In genomic region chr5:117415011-117415912, GRCm38 (mm10) we compare ENCODE assay signal across 10 mouse cellular contexts. TPM values are rescaled to one million over a fixed set of nuclear protein-coding genes. Genes with fewer than 3 reads are reported as not detected.
DNase-seq lines count a peak whose midpoint lies in the region; ATAC-seq and TF ChIP-seq lines count a peak whose summit lies in the region.
"Had no signal": no experiment of that assay in that cellular context is flagged by ENCODE, and none has a peak within 500 bp of the region (broad histone marks: within the 10 kb centered on the region; RNA-seq: fewer than 3 reads in every experiment).

No protein-coding gene starts in this region.

- peak; percentile 7; the same call in 1 of the 2 replicates for TF ChIP-seq CTCF in liver, embryonic 14.5 days (IDR thresholded peaks at IDR 0.05; ENCODE audit: low read depth)
- no peak for TF ChIP-seq CTCF in liver, postnatal 0 days (IDR thresholded peaks at IDR 0.05; ENCODE audit: low read depth)

- H3K27ac ChIP-seq in liver, embryonic 14.5 days: no peak overlapping the region
- H3K27ac ChIP-seq in liver, postnatal 0 days (ENCODE audit: low read depth): no peak overlapping the region
- H3K27ac ChIP-seq in embryonic facial prominence, embryonic 10.5 days (replicated peaks): no peak overlapping the region
- peak overlapping the region; percentile 99 for H3K27ac ChIP-seq in hindbrain, embryonic 16.5 days (ENCODE audit: low read depth, low read length)
- H3K27ac ChIP-seq: liver, embryonic 13.5 days had no signal

- H3K9ac ChIP-seq in liver, embryonic 14.5 days (replicated peaks): no peak overlapping the region
- H3K9ac ChIP-seq in liver, postnatal 0 days (replicated peaks): no peak overlapping the region
- H3K9ac ChIP-seq in hindbrain, embryonic 16.5 days (ENCODE audit: low read depth, low read length): peak overlapping the region; percentile 93
- H3K9ac ChIP-seq: liver, embryonic 13.5 days had no signal

- ATAC-seq in liver, embryonic 14.5 days (ENCODE audit: insufficient read depth): no peak
- no peak for ATAC-seq in liver, postnatal 0 days
- peak; percentile 3; the same call in 1 of the 2 replicates for ATAC-seq in hindbrain, embryonic 16.5 days

- DNase-seq in liver, embryonic 14.5 days (ENCODE audit: low read depth in 3 of 3, low spot score in 3 of 3): no peak
- DNase-seq in liver, postnatal 0 days: no peak
- DNase-seq in embryonic facial prominence, embryonic 10.5 days (ENCODE audit: low spot score): no peak
- peak; percentile 16 for DNase-seq in right cerebral cortex, postnatal 25 days
- no peak for DNase-seq in thymus, postnatal 10 days (ENCODE audit: low spot score in 2 of 2)
- DNase-seq in spleen, postnatal 14 days (ENCODE audit: low spot score in 2 of 2): no peak
- DNase-seq: embryo, embryonic 11 days; liver, embryonic 13.5 days had no signal

- peaks cover 46% of the 10 kb centered on the region for H3K27me3 ChIP-seq in liver, embryonic 14.5 days (ENCODE audit: control insufficient read depth, insufficient read depth, low read length)
- H3K27me3 ChIP-seq in liver, postnatal 0 days (ENCODE audit: insufficient read depth, low read length): peaks cover 49% of the 10 kb centered on the region
- peaks cover 78% of the 10 kb centered on the region for H3K27me3 ChIP-seq in embryonic facial prominence, embryonic 10.5 days (replicated peaks; ENCODE audit: low read depth, poor library complexity, severe bottlenecking)
- no peaks in the 10 kb centered on the region for H3K27me3 ChIP-seq in hindbrain, embryonic 16.5 days (replicated peaks; ENCODE audit: control insufficient read depth, insufficient read depth, low read length)

- no peaks in the 10 kb centered on the region for H3K36me3 ChIP-seq in liver, embryonic 14.5 days (replicated peaks; ENCODE audit: control insufficient read depth, insufficient read depth, low read depth)
- H3K36me3 ChIP-seq in liver, postnatal 0 days (replicated peaks; ENCODE audit: insufficient read depth, low read length): no peaks in the 10 kb centered on the region
- H3K36me3 ChIP-seq in embryonic facial prominence, embryonic 10.5 days (replicated peaks): no peaks in the 10 kb centered on the region
- H3K36me3 ChIP-seq in hindbrain, embryonic 16.5 days (ENCODE audit: control insufficient read depth, insufficient read depth, low read length): no peaks in the 10 kb centered on the region
- H3K36me3 ChIP-seq: liver, embryonic 13.5 days had no signal

- no peak overlapping the region for H3K4me2 ChIP-seq in liver, embryonic 14.5 days (ENCODE audit: low read depth)
- H3K4me2 ChIP-seq in liver, postnatal 0 days (ENCODE audit: low read depth, low read length): no peak overlapping the region
- H3K4me2 ChIP-seq in hindbrain, embryonic 16.5 days (ENCODE audit: low read length): peak overlapping the region; percentile 74

- no peak overlapping the region for H3K4me3 ChIP-seq in liver, embryonic 14.5 days (ENCODE audit: insufficient read depth in 1 of 2, low read depth in 2 of 2, low read length in 2 of 2)
- H3K4me3 ChIP-seq in liver, postnatal 0 days (ENCODE audit: low read depth, low read length): no peak overlapping the region
- peak overlapping the region; percentile 80 for H3K4me3 ChIP-seq in embryonic facial prominence, embryonic 10.5 days
- H3K4me3 ChIP-seq in hindbrain, embryonic 16.5 days (ENCODE audit: low read length): peak overlapping the region; percentile 68

- no peak for TF ChIP-seq EP300 in liver, embryonic 14.5 days (IDR thresholded peaks at IDR 0.05; ENCODE audit: low read depth)
- no peak for TF ChIP-seq EP300 in liver, postnatal 0 days (IDR thresholded peaks at IDR 0.05; ENCODE audit: low read depth)

- no peaks in the 10 kb centered on the region for H3K4me1 ChIP-seq in liver, embryonic 14.5 days (replicated peaks; ENCODE audit: control insufficient read depth in 2 of 2, insufficient read depth in 2 of 2, low read length in 1 of 2)
- peaks cover 4% of the 10 kb centered on the region; the same call in 1 of the 2 replicates for H3K4me1 ChIP-seq in liver, postnatal 0 days (ENCODE audit: insufficient read depth)
- H3K4me1 ChIP-seq in embryonic facial prominence, embryonic 10.5 days: peaks cover 22% of the 10 kb centered on the region
- peaks cover 11% of the 10 kb centered on the region for H3K4me1 ChIP-seq in hindbrain, embryonic 16.5 days (ENCODE audit: control insufficient read depth, insufficient read depth, low read depth, low read length)

- H3K9me3 ChIP-seq in liver, embryonic 14.5 days (ENCODE audit: control insufficient read depth, low read length): no peaks in the 10 kb centered on the region
- no peaks in the 10 kb centered on the region for H3K9me3 ChIP-seq in liver, postnatal 0 days (ENCODE audit: low read length)
- H3K9me3 ChIP-seq in embryonic facial prominence, embryonic 10.5 days: no peaks in the 10 kb centered on the region
- no peaks in the 10 kb centered on the region for H3K9me3 ChIP-seq in hindbrain, embryonic 16.5 days (ENCODE audit: control insufficient read depth, low read length)
- H3K9me3 ChIP-seq: liver, embryonic 13.5 days had no signal

- WGBS in liver, embryonic 14.5 days (ENCODE audit: insufficient replicate concordance): 30% methylated on average over 19 of the region's 19 CpGs
- WGBS in liver, postnatal 0 days (ENCODE audit: insufficient replicate concordance): 37% methylated on average over 18 of the region's 19 CpGs
- 27% methylated on average over 19 of the region's 19 CpGs for WGBS in embryonic facial prominence, embryonic 10.5 days
- WGBS in hindbrain, embryonic 16.5 days: 16% methylated on average over 19 of the region's 19 CpGs

RNA-seq across cellular contexts. Expression of gene Ksr2, which starts 1.5 kb away (rescaled TPM):
- polyA plus RNA-seq in liver, embryonic 14.5 days (2012; rRNA removed): 0.01 and 0.02 TPM in 2 replicates
- 0.04 TPM in 1 of 2 replicates, not detected in the other for polyA plus RNA-seq in liver, embryonic 14.5 days (2014; fragmentation: Nextera tagmentation; extraction: Ambion mirVana)
- 0.08 and 0.09 TPM in 2 replicates for polyA plus RNA-seq in liver, postnatal 0 days (2015; fragmentation: Nextera tagmentation; extraction: Ambion mirVana)
- 0.24 and 0.32 TPM in 2 replicates for polyA plus RNA-seq in embryonic facial prominence, embryonic 10.5 days (2016; fragmentation: Nextera tagmentation; extraction: Ambion mirVana)
- 6.0 and 6.3 TPM in 2 replicates for polyA plus RNA-seq in hindbrain, embryonic 16.5 days (2015; fragmentation: Nextera tagmentation; extraction: Ambion mirVana)
- polyA plus RNA-seq: heart, postnatal 0 days had no signal

RNA-seq across cellular contexts. Expression of gene Rfc5, which starts 26.4 kb away (rescaled TPM):
- 17.8 and 24.1 TPM in 2 replicates for polyA plus RNA-seq in liver, embryonic 14.5 days (2012; rRNA removed)
- 52.2 and 58.0 TPM in 2 replicates for polyA plus RNA-seq in liver, embryonic 14.5 days (2014; fragmentation: Nextera tagmentation; extraction: Ambion mirVana)
- 18.8 and 23.9 TPM in 2 replicates for polyA plus RNA-seq in liver, postnatal 0 days (2015; fragmentation: Nextera tagmentation; extraction: Ambion mirVana)
- 135 TPM in 2 replicates for polyA plus RNA-seq in embryonic facial prominence, embryonic 10.5 days (2016; fragmentation: Nextera tagmentation; extraction: Ambion mirVana)
- polyA plus RNA-seq in hindbrain, embryonic 16.5 days (2015; fragmentation: Nextera tagmentation; extraction: Ambion mirVana): 31.9 and 32.7 TPM in 2 replicates

RNA-seq across cellular contexts. Expression of gene Wsb2, which starts 58.2 kb away (rescaled TPM):
- polyA plus RNA-seq in liver, embryonic 14.5 days (2012; rRNA removed): 13.9 and 14.1 TPM in 2 replicates
- 15.3 and 18.5 TPM in 2 replicates for polyA plus RNA-seq in liver, embryonic 14.5 days (2014; fragmentation: Nextera tagmentation; extraction: Ambion mirVana)
- 31.7 and 32.3 TPM in 2 replicates for polyA plus RNA-seq in liver, postnatal 0 days (2015; fragmentation: Nextera tagmentation; extraction: Ambion mirVana)
- 42.0 and 47.3 TPM in 2 replicates for polyA plus RNA-seq in embryonic facial prominence, embryonic 10.5 days (2016; fragmentation: Nextera tagmentation; extraction: Ambion mirVana)
- polyA plus RNA-seq in hindbrain, embryonic 16.5 days (2015; fragmentation: Nextera tagmentation; extraction: Ambion mirVana): 200 and 278 TPM in 2 replicates

Comparison
In these comparisons a context has a peak if more than half of its experiments do, and no peak if none do; other contexts are left out.
1. H3K4me3 ChIP-seq: peak in embryonic facial prominence, embryonic 10.5 days (single experiment) and hindbrain, embryonic 16.5 days (single experiment); none in liver, embryonic 14.5 days (0 of 2) and liver, postnatal 0 days (single experiment).